Mouse (Mus musculus) kidney, adult 11 months (tissue): ENCODE results near the gene Gm29289.
"Not testable (repeated sequence)": the region's sequence is repeated elsewhere in the genome, so short reads cannot be mapped to it uniquely, and the experiment has no call there.

Experiments used
- DNase-seq: peaks from one replicate; pipeline ENCODE4 v3.0.0; 2022

The Gm29289 gene

DNA sequence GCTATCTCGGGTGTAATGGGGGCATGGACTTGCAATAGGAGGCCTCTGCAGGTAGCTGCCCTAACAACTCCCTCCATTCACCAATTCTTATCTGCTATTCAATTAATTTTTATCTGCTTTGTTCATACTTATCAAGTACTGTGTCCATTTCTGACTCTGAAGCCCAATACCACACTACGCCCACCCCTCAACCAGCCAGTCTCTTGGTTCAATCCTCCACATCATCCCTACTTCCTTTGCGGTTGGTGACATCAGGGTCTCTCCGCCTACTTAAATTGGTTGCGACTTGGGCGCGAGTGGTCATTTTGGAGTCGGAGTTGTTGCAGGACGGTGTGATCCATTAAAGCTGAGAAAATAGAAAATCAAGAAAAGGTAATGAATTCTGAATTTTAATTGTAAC, at the start of gene Gm29289:
Gm29289 (plus strand) TSS at position 301 of the 400 bp plus-strand sequence.
- not testable (repeated sequence) for DNase-seq

DNA sequence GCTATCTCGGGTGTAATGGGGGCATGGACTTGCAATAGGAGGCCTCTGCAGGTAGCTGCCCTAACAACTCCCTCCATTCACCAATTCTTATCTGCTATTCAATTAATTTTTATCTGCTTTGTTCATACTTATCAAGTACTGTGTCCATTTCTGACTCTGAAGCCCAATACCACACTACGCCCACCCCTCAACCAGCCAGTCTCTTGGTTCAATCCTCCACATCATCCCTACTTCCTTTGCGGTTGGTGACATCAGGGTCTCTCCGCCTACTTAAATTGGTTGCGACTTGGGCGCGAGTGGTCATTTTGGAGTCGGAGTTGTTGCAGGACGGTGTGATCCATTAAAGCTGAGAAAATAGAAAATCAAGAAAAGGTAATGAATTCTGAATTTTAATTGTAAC, 31.7 kb upstream of the Gm29289 start, which contains the start of gene Gm10352:
Gm10352 (plus strand) TSS at position 301 of the 400 bp plus-strand sequence.
- DNase-seq: not testable (repeated sequence)
